Mouse (Mus musculus) cerebral cortex, adult 2 months (tissue): ENCODE data around the gene Utrn.

Experiments used
- WGBS: fragments of 180-500 bp; shearing (Covaris S2); methylation state at CpG from one replicate; pipeline ENCODE4 v1.1.7; 2018; 5-methylcytosine and 5-hydroxymethylcytosine counted together

Utrn gene

DNA sequence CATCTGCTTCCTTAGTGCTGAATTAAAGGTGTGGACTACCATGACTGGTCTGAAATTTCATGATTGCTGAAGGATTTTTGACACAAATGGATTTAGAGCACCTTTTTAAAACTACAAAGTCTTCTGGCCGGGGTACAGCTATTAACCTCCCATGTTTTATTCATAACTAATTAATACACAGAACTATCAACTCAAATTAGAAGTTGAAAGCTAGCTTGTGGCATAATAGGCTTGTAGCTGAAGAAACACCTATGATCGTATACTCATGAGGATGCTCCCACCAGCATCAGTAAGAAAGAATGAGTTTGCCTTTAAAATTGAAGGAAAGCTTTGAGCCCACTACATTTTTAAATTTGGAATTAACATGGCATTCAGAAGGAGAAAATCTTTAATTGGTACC is 282.3 kb downstream of the Utrn start:
- 85% methylated on average over 2 of the region's 2 CpGs for WGBS

DNA sequence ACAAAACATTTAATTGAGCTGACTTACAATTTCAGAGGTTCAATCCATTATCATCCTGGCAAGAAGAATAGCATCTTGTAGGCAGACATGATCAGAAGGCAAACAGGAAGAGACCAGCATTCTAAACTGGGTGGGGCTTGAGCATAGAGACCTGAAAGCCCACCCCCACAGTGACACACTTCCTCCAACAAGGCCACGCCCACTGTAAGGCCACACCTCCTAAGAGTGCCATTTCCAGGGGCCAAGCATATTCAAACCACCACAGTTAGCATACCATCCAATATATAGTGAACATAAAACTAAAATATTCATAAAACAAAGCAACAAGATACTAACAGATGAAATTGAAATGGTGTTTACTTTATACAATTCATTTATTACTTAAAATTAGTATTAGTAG is 283.0 kb downstream of the Utrn start:
- WGBS, result 80% methylated on average over 1 of the region's 1 CpGs

- over 99% methylated on average over 3 of the region's 3 CpGs for WGBS
These were observed 285.7 kb downstream of the Utrn start for GRCm38 (mm10) chr10:12583473-12583872.

- WGBS, result 71% methylated on average over 1 of the region's 1 CpGs
These were observed 290.1 kb downstream of the Utrn start for GRCm38 (mm10) chr10:12579048-12579447.

- WGBS, result 89% methylated on average over 8 of the region's 8 CpGs
These were observed 293.2 kb downstream of the Utrn start for GRCm38 (mm10) chr10:12575849-12576435.

GRCm38 (mm10) chr10:12574760-12575159 is 294.4 kb downstream of the Utrn start:
- 43% methylated on average over 10 of the region's 10 CpGs for WGBS

DNA sequence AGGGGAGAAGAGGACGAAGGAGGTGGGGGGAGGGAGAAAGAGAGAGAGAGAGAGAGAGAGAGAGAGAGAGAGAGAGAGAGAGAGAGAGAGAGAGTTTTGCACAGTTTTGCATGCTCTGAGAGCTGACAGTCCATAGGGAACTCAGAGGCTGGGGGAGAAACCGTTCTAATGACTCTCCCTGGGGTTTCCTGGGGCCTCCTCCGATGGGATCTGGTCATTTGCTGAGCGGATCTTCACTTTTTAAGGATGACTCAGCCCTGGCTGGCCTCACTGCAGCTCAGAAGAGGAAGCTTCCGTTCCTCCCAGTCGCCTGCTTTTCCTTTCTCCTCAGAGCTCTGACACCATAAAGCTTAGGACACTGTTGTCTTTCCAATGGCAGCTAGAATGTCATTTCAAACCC is 295.6 kb downstream of the Utrn start:
- 26% methylated on average over 5 of the region's 6 CpGs for WGBS

DNA sequence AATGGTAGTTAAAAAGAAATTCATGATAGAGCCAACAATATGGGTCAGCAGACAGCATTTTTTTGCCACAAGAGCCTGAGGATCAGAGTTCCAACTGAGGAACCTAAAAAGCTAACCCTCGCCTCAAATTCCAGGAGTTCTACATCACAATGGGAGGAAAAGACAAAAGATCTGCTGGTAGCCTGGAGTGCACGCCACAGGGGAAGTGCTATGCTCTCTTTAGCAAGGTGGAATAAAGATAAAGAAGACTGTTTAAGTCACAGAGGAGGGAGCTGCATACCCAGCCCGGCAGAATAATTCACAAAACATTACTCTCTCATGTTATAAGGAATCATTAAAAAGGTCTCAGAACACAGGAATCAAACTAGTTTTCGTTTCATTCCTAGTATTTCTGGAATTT is 296.4 kb downstream of the Utrn start:
- 68% methylated on average over 4 of the region's 4 CpGs for WGBS

GRCm38 (mm10) chr10:12564425-12564824 is 304.7 kb downstream of the Utrn start:
- WGBS, result 64% methylated on average over 4 of the region's 4 CpGs

DNA sequence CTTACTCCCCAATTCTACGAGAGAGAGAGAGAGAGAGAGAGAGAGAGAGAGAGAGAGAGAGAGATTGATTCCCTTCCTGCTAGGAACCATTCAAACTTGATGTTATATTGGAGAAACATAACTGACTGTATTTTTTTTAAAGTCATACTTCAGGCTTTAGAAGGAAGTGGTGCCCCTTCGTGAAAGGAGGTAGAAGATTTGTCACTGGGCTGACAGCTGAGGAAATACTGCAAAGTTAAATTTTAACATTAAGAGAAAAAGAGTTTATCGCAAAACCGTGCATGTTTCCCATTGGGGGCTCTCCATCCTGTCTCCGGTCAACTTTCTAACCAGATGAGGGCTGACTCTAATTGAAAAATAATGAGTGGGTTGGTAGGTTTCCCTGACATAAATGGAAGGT is 310.4 kb downstream of the Utrn start:
- WGBS, result 89% methylated on average over 5 of the region's 5 CpGs

DNA sequence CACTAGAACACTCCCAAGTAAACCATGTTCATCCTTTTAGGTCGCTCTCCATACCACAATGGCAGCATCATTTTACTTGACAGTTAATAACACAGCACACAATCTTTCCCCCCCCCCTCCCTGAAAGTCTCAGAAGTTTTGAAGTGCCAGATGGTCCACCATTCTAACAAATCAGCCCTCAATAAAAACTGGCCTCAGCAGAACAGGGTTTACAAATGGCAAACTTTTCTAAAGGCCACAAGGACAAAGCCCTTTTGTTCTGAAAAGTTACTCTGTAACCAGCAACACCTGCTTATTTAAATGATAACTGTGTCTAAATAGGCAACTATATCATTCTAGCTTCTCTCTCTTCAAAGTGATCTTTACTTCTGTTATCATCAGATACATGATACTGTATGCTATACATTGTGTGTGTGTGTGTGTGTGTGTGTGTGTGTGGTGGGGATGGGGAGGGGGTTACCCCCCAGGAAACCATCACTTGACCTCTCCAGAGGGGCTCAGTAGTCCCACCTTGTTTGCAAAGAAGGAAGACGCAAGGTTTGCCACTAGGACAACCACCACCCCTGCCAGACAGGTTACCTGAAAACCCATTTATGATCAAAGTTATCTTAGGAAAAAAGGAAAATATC is 315.0 kb downstream of the Utrn start:
- WGBS, result 94% methylated on average over 2 of the region's 2 CpGs

- WGBS, result 79% methylated on average over 5 of the region's 5 CpGs
These were observed 316.3 kb downstream of the Utrn start for GRCm38 (mm10) chr10:12552890-12553278.

- WGBS, result 89% methylated on average over 11 of the region's 11 CpGs
These were observed 316.8 kb downstream of the Utrn start for GRCm38 (mm10) chr10:12552196-12552889.

DNA sequence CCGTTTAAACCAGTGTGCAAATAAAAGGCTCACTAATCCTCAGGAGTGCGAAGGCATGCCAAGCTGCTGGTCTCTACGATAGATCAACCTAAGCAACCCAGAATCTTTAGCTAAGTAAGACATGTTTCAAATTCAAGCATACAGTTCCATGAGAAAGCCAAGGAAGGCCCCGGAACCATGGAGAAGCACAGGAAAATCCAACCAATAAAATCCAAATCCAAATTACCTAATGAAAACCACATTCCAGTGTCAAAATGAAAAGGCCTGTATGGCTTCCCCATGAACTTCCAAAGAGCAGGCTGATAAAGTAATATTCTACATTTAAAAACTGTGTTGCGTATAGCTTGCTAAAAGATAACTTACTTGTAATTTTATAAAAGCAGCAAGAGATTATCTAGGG is 317.4 kb downstream of the Utrn start:
- 92% methylated on average over 5 of the region's 5 CpGs for WGBS

- 59% methylated on average over 1 of the region's 1 CpGs for WGBS
These were observed 319.1 kb downstream of the Utrn start for GRCm38 (mm10) chr10:12549945-12550540.

- 43% methylated on average over 5 of the region's 5 CpGs for WGBS
These were observed 319.9 kb downstream of the Utrn start for GRCm38 (mm10) chr10:12549261-12549660.

DNA sequence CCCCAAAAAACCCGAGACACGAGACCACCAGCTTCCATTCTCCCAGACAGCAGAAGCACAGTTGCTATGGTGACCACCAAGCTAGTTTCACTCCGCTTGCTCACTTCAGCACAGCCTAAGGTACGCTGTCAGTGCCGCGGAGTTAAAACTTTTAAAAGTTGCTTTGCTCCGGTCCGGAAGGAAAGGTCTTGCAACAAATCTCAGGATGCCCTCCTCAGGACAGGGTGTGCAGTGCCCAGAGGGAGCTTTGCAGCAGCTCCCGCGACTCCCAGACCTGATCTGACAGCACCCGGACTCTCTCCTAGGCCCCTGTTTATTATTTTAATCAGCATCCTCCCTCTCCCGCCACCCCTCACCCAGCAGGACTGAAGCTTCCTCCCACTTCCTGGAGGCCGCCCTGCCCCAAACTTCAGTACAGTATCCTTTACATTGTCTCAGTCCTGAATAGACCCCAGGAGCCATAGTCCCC is 320.5 kb downstream of the Utrn start:
- 4% methylated on average over 13 of the region's 13 CpGs for WGBS

GRCm38 (mm10) chr10:12547037-12547625 is 322.0 kb downstream of the Utrn start:
- 43% methylated on average over 6 of the region's 6 CpGs for WGBS

DNA sequence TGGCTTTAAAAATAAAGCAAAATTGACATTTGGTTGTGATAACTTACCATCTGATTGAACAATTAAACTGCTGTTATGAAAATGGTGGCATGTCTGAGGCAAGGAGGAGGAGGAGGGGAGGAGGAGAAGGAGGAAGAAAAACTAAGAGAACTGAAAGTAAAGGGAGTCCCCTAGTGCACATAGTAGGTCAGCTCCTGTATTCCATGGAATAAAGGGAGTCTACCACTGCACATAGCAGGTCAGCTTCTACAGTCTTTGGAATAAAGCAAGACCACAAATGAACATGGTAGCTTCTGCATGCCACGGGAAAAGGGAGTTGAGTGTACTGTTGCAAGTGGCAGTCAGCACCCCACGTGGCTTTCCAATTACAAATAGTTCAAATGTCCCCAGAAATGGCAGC is 323.7 kb downstream of the Utrn start:
- WGBS, result 66% methylated on average over 2 of the region's 2 CpGs

GRCm38 (mm10) chr10:12541757-12542156 is 327.4 kb downstream of the Utrn start:
- WGBS, result 92% methylated on average over 1 of the region's 1 CpGs

- WGBS, result 68% methylated on average over 1 of the region's 1 CpGs
These were observed 333.9 kb downstream of the Utrn start for GRCm38 (mm10) chr10:12535272-12535671.

- 79% methylated on average over 3 of the region's 3 CpGs for WGBS
These were observed 334.4 kb downstream of the Utrn start for GRCm38 (mm10) chr10:12534801-12535200.
